In the genomic region with DNA sequence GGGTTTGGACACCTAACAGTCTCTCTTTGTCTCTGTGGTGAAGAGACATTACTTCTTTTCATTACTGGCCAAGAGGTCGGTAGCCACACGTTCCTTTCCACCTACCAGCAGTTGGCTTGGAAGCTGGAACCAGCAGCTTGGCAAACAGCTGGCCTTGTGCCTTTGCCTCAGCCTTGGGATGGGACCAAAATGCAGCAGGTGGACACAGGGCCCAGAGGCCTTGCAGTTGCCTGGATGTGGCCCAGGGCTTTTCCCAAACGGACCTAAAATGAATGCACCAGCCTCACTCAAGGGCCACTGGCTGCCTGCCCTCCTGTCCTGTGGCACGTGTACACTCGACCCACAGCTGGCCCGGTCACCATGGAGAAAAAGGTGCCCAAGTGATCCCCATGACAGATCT, we compare ENCODE assay signal across 1 mouse cellular context.
TF ChIP-seq lines count a peak whose summit lies in the region.

No protein-coding gene starts in this region.

TF ChIP-seq in myocyte, 11 proteins besides CTCF, POLR2A, EP300 and RAD21 (continued from another document):
- TF ChIP-seq TCF12 (IDR thresholded peaks at IDR 0.05; ENCODE audit: insufficient read depth, poor library complexity, severe bottlenecking), result no peak
- TF ChIP-seq TCF3 (IDR thresholded peaks at IDR 0.05; ENCODE audit: insufficient read length, low read depth), result peak; percentile 29
- no peak for TF ChIP-seq REST (IDR thresholded peaks at IDR 0.05; ENCODE audit: insufficient read depth, insufficient read length)
- no peak for TF ChIP-seq USF1 (IDR thresholded peaks at IDR 0.05; ENCODE audit: low read depth)
